In the genomic region with DNA sequence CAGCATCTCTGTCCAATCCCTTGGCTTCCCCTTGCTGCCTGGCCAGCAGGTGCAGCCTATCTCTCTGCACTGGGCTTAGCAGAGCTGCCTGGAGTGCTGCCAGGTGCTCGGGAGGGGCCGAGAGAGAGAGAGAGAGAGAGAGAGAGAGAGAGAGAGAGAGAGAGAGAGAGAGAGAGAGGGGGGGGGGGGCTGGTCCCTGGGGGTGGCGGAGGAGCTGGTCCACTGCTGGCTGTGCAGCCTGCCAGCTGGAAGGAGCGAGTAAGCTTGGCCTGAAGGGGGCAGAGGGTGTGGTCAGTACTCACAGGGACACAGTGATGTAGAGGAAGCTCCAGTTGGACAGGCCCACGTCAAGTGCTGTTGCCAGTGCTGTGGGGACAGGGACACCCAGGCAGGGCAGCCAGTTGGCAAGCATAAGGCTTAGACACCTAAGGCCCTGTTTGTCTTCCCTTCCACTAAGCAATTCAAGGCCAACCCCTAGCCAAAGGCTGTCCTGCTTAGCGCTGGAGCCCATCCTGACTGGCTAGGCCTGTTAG, we compare ENCODE assay signal across 8 mouse cellular contexts. TPM values are rescaled to one million over a fixed set of nuclear protein-coding genes. Genes with fewer than 3 reads are reported as not detected.
DNase-seq lines count a peak whose midpoint lies in the region; ATAC-seq and TF ChIP-seq lines count a peak whose summit lies in the region.

No protein-coding gene starts in this region.

- no peak for TF ChIP-seq CTCF in brain, embryonic 14.5 days (IDR thresholded peaks at IDR 0.05; ENCODE audit: borderline replicate concordance, extremely low read depth, insufficient read depth, insufficient read length)

- peaks cover 10% of the 10 kb centered on the region for H3K36me3 ChIP-seq in hindbrain, embryonic 16.5 days (ENCODE audit: control insufficient read depth, insufficient read depth, low read length)
- peaks cover 67% of the 10 kb centered on the region for H3K36me3 ChIP-seq in hindbrain, embryonic 10.5 days
- no peaks in the 10 kb centered on the region for H3K36me3 ChIP-seq in midbrain, embryonic 15.5 days (replicated peaks)

- peaks cover 14% of the 10 kb centered on the region for H3K4me1 ChIP-seq in hindbrain, embryonic 16.5 days (ENCODE audit: control insufficient read depth, insufficient read depth, low read depth, low read length)
- H3K4me1 ChIP-seq in hindbrain, embryonic 10.5 days (replicated peaks), result peaks cover 42% of the 10 kb centered on the region
- H3K4me1 ChIP-seq in midbrain, embryonic 15.5 days, result peaks cover 48% of the 10 kb centered on the region

- WGBS in hindbrain, embryonic 16.5 days, result 37% methylated on average over 5 of the region's 6 CpGs
- 69% methylated on average over 6 of the region's 6 CpGs for WGBS in hindbrain, embryonic 10.5 days
- WGBS in midbrain, embryonic 15.5 days, result 45% methylated on average over 5 of the region's 6 CpGs

- H3K9ac ChIP-seq in hindbrain, embryonic 16.5 days (ENCODE audit: low read depth, low read length), result no peak overlapping the region
- no peak overlapping the region for H3K9ac ChIP-seq in midbrain, embryonic 15.5 days

- TF ChIP-seq POLR2A in brain, embryonic 14.5 days (IDR thresholded peaks at IDR 0.05; ENCODE audit: borderline replicate concordance, extremely low read depth, insufficient read depth, insufficient read length, poor library complexity, severe bottlenecking), result no peak

- no peaks in the 10 kb centered on the region for H3K27me3 ChIP-seq in hindbrain, embryonic 16.5 days (replicated peaks; ENCODE audit: control insufficient read depth, insufficient read depth, low read length)
- no peaks in the 10 kb centered on the region for H3K27me3 ChIP-seq in hindbrain, embryonic 10.5 days (ENCODE audit: insufficient read depth, poor library complexity, severe bottlenecking)
- no peaks in the 10 kb centered on the region for H3K27me3 ChIP-seq in midbrain, embryonic 15.5 days (replicated peaks)

- no peaks in the 10 kb centered on the region for H3K9me3 ChIP-seq in hindbrain, embryonic 16.5 days (ENCODE audit: control insufficient read depth, low read length)
- H3K9me3 ChIP-seq in hindbrain, embryonic 10.5 days, result no peaks in the 10 kb centered on the region
- no peaks in the 10 kb centered on the region for H3K9me3 ChIP-seq in midbrain, embryonic 15.5 days

- DNase-seq in hindbrain, embryonic 10.5 days (ENCODE audit: low spot score), result no peak
- DNase-seq in brain, embryonic 14.5 days (ENCODE audit: low read depth), result peak; percentile 68
- peak; percentile 70 for DNase-seq in gastrocnemius, postnatal 25 days
- no peak for DNase-seq in frontal cortex, postnatal 36 days (ENCODE audit: low spot score in 2 of 2)
- no peak for DNase-seq in spleen, adult 12 weeks (ENCODE audit: low spot score)
- DNase-seq in urinary bladder, adult 2 months (ENCODE audit: low spot score), result no peak

- no peak overlapping the region for H3K4me2 ChIP-seq in hindbrain, embryonic 16.5 days (ENCODE audit: low read length)
- no peak overlapping the region for H3K4me2 ChIP-seq in midbrain, embryonic 15.5 days

- H3K4me3 ChIP-seq in hindbrain, embryonic 16.5 days (ENCODE audit: low read length), result no peak overlapping the region
- H3K4me3 ChIP-seq in hindbrain, embryonic 10.5 days, result no peak overlapping the region
- no peak overlapping the region for H3K4me3 ChIP-seq in midbrain, embryonic 15.5 days

- peak overlapping the region; percentile 21; the same call in 1 of the 2 replicates for H3K27ac ChIP-seq in hindbrain, embryonic 16.5 days (ENCODE audit: low read depth, low read length)
- H3K27ac ChIP-seq in hindbrain, embryonic 10.5 days, result no peak overlapping the region
- peak overlapping the region; percentile 45; the same call in 1 of the 2 replicates for H3K27ac ChIP-seq in midbrain, embryonic 15.5 days

- peak; percentile 41; the same call in 1 of the 2 replicates for ATAC-seq in hindbrain, embryonic 16.5 days
- ATAC-seq in midbrain, embryonic 15.5 days (replicated peaks), result no peak; the same call in 1 of the 2 replicates

RNA-seq across cellular contexts. Expression of gene Slc35c2, which starts 5.8 kb away (rescaled TPM):
- polyA plus RNA-seq in hindbrain, embryonic 16.5 days (2015; fragmentation: Nextera tagmentation; extraction: Ambion mirVana), result 73.4 and 79.6 TPM in 2 replicates
- 68.3 and 73.0 TPM in 2 replicates for polyA plus RNA-seq in hindbrain, embryonic 10.5 days (2016; fragmentation: Nextera tagmentation; extraction: Ambion mirVana)
- polyA plus RNA-seq in brain, embryonic 14.5 days (2012; rRNA removed), result 62.3 and 78.7 TPM in 2 replicates
- total RNA-seq in gastrocnemius, postnatal 25 days (2021), result 10 to 100 TPM; 16.0 to 17.0 TPM
- polyA plus RNA-seq in midbrain, embryonic 15.5 days (2015; fragmentation: Nextera tagmentation; extraction: Ambion mirVana), result 72.8 and 74.1 TPM in 2 replicates
- polyA plus RNA-seq in urinary bladder, adult 2 months (2012; rRNA removed), result 36.0 and 36.1 TPM in 2 replicates

RNA-seq across cellular contexts. Expression of gene Elmo2, which starts 44.4 kb away (rescaled TPM):
- polyA plus RNA-seq in hindbrain, embryonic 16.5 days (2015; fragmentation: Nextera tagmentation; extraction: Ambion mirVana), result 96.2 and 115 TPM in 2 replicates
- polyA plus RNA-seq in hindbrain, embryonic 10.5 days (2016; fragmentation: Nextera tagmentation; extraction: Ambion mirVana), result 90.0 and 94.6 TPM in 2 replicates
- polyA plus RNA-seq in brain, embryonic 14.5 days (2012; rRNA removed), result 114 and 125 TPM in 2 replicates
- 10 to 100 TPM; 12.7 to 13.4 TPM for total RNA-seq in gastrocnemius, postnatal 25 days (2021)
- polyA plus RNA-seq in midbrain, embryonic 15.5 days (2015; fragmentation: Nextera tagmentation; extraction: Ambion mirVana), result 111 and 115 TPM in 2 replicates
- polyA plus RNA-seq in urinary bladder, adult 2 months (2012; rRNA removed), result 33.8 and 36.2 TPM in 2 replicates

RNA-seq across cellular contexts. Expression of gene Cdh22, which starts 47.2 kb away (rescaled TPM):
- polyA plus RNA-seq in hindbrain, embryonic 16.5 days (2015; fragmentation: Nextera tagmentation; extraction: Ambion mirVana), result 11.0 and 13.1 TPM in 2 replicates
- 4.4 and 8.7 TPM in 2 replicates for polyA plus RNA-seq in hindbrain, embryonic 10.5 days (2016; fragmentation: Nextera tagmentation; extraction: Ambion mirVana)
- polyA plus RNA-seq in brain, embryonic 14.5 days (2012; rRNA removed), result 14.7 and 25.7 TPM in 2 replicates
- total RNA-seq in gastrocnemius, postnatal 25 days (2021), result under 1 TPM; 0.08 to 0.18 TPM
- polyA plus RNA-seq in midbrain, embryonic 15.5 days (2015; fragmentation: Nextera tagmentation; extraction: Ambion mirVana), result 20.8 and 21.2 TPM in 2 replicates
- polyA plus RNA-seq in urinary bladder, adult 2 months (2012; rRNA removed), result 0.98 and 1.1 TPM in 2 replicates

Comparison
In these comparisons a context has a peak if more than half of its experiments do, and no peak if none do; other contexts are left out.
1. DNase-seq: peak in brain, embryonic 14.5 days (single experiment) and gastrocnemius, postnatal 25 days (single experiment); none in hindbrain, embryonic 10.5 days (single experiment), frontal cortex, postnatal 36 days (0 of 2), spleen, adult 12 weeks (single experiment) and urinary bladder, adult 2 months (single experiment).